Mouse (Mus musculus) liver, adult (tissue): Measurements from ENCODE around the gene Agbl4.

Experiments used
- GATA4 ChIP-seq: IDR thresholded peaks from 2 replicates; pipeline ENCODE4 v1.6.1; 2014; ENCODE audit warnings: mild to moderate bottlenecking, low read length; ENCODE audit not compliant: insufficient replicate concordance

Agbl4 gene

GRCm38 (mm10) chr4:111691057-111691543, 1293.6 kb downstream of the Agbl4 start:
- no peak for TF ChIP-seq GATA4

GRCm38 (mm10) chr4:111701381-111701780, 1303.9 kb downstream of the Agbl4 start:
- no peak for TF ChIP-seq GATA4

GRCm38 (mm10) chr4:111704126-111704525, 1306.7 kb downstream of the Agbl4 start:
- no peak for TF ChIP-seq GATA4

DNA sequence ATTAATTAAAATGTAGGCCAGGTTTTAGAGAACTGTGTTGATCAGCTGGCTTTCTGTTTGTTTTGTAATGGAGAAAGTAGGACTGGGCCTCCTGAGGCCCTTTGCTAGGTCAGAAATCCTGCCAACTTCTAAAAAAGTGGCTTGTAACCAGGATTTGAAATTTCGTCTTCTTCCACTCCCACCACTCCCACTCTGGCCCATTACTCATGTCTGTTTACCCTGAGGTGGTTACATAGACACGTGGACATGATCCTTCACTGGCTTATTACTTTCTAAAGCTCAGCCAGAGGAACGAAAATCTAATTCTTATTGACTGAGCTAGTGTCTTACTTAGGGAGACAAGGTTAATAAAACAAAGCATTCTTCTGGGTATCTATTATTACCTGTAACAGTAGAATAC, 1307.5 kb downstream of the Agbl4 start:
- no peak for TF ChIP-seq GATA4
